Mouse (Mus musculus) cortical plate, adult 2 months (tissue): Measurements from ENCODE around the gene Emp1. TPM values are rescaled to one million over a fixed set of nuclear protein-coding genes. Genes with fewer than 3 reads are reported as not detected.

ENCODE experiments used
- H3K27ac ChIP-seq: fragments of 200-500 bp; 2 replicates; pipeline ENCODE4 v1.5.1; 2012; ENCODE audit warnings: low read length, control low read depth, inconsistent platforms; ENCODE audit not compliant: insufficient read depth
- H3K4me1 ChIP-seq: fragments of 200-500 bp; 2 replicates; pipeline ENCODE4 v1.6.1; 2011; ENCODE audit warnings: low read length; ENCODE audit not compliant: control insufficient read depth, insufficient read depth
- H3K4me3 ChIP-seq: fragments of 200-500 bp; 2 replicates; pipeline ENCODE4 v1.5.1; 2011; ENCODE audit warnings: mild to moderate bottlenecking, low read length, control low read depth; ENCODE audit not compliant: insufficient read depth
- CTCF ChIP-seq: fragments of 200-500 bp; IDR thresholded peaks from 2 replicates; pipeline ENCODE4 v1.5.1; 2011; ENCODE audit warnings: mild to moderate bottlenecking, control low read depth, low read length; ENCODE audit not compliant: insufficient read depth; ENCODE audit errors: extremely low read depth
- POLR2A ChIP-seq: fragments of 200-500 bp; IDR thresholded peaks from 2 replicates; pipeline ENCODE4 v1.6.1; 2011; ENCODE audit warnings: mild to moderate bottlenecking, low read length, control low read depth; ENCODE audit not compliant: insufficient read depth; ENCODE audit errors: extremely low read depth
- polyA plus RNA-seq: library from polyadenylated mRNA; depleted of rRNA; stranded (reverse); fragments of >200 nt; gene quantifications from 2 replicates; pipeline ENCODE4 v1.2.3, GENCODE M21; 2012

Emp1 gene
- polyA plus RNA-seq, 1 experiment = 1.7 TPM

DNA sequence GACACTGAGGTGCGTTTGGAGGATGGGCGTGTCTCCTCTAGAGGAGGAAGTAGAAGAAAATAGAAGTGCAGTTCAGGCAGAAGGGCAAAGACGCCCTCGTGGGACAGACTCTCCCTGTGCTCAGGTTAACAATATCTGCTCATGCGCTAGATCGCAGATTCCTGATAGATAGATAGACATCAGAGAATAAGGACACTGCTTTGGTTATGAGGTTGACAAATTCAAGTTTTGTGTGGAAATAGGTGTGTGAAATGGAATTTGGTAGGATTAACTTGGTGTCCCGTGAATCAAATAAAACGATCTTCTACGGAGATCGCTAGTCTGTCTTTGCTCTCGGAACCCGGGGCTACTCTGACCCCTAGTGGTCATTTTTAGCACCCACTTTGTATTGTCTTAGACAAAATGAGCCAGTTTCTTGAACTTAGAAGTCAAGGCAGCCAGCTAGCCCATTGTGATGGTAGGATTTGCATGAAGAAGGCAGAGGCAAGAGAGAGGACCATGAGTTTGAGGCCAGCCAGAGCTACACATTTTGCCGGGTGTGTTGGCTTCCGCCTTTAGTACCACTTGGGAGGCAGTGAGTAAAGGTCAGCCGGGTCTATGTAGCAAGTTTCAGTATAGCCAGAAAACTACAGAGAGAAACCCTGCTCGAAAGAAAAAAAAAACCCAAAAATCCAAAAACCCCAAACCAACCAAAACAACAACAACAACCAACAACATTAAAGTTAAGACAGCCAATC lies 15.4 kb downstream of the Emp1 start:
- no peaks in the 10 kb centered on the region for H3K4me1 ChIP-seq
- no peak overlapping the region for H3K27ac ChIP-seq
- TF ChIP-seq POLR2A = no peak
- TF ChIP-seq CTCF = peak; percentile 69
- no peak overlapping the region for H3K4me3 ChIP-seq

DNA sequence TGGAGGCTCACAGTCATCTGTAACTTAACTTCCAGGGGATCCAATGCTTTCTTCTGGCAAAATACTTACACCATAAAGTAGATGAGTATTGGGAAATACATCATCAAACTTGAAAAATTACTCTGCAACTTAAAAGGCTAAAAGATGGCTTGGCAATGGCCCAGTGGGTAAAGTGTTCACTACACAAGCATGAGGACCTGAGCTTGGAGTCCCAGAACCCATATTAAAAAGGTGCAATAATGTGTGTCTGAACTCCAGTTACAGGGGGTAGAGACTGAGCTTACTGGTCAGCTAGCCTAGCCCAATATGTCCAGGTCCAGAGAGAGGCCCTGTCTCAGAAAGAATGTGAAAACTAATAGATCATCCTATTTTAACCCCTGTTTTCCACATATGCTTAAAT lies 21.6 kb downstream of the Emp1 start:
- no peak overlapping the region for H3K4me3 ChIP-seq
- no peak overlapping the region for H3K27ac ChIP-seq
- no peaks in the 10 kb centered on the region for H3K4me1 ChIP-seq
- TF ChIP-seq CTCF = no peak
- no peak for TF ChIP-seq POLR2A

DNA sequence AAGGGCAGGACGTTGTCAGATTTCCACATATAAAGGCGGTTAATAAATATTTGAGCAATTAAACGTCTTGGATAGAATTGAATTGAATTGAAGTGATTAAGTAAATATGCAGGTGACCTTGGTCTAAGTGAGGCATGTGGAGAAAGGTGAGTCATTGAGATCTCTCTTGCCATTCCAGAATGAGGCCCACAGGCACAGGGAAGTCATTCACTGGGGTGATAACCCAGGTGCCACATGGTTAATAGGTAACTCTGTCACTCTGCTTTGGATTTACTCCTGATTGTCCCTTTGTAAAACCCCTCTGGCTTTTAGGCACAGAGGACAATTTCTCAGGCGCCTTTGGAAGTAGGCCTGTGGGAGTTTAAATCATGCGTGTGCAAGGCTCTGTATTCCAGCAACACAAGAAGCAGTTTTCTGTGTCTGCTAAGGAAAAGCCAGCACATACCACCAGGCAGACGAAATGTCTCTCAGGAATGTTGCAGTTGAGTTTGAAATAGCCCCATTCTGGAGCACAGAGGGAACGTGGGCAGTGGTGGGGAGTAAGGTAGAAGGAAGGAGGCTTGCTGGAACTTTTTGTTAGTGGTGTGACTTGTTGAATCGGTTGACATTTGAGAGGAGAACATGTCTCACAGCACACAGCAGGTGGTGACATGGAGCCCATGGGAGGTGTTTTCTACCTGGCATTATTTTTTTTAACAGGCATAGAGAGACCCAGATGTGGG lies 23.6 kb downstream of the Emp1 start:
- TF ChIP-seq POLR2A (no peak), CTCF (no peak)
- no peak overlapping the region for H3K4me3 ChIP-seq
- no peaks in the 10 kb centered on the region for H3K4me1 ChIP-seq
- 0 out of 2 replicates have a peak overlapping the region, but pooled peaks have one; percentile 51 for H3K27ac ChIP-seq

DNA sequence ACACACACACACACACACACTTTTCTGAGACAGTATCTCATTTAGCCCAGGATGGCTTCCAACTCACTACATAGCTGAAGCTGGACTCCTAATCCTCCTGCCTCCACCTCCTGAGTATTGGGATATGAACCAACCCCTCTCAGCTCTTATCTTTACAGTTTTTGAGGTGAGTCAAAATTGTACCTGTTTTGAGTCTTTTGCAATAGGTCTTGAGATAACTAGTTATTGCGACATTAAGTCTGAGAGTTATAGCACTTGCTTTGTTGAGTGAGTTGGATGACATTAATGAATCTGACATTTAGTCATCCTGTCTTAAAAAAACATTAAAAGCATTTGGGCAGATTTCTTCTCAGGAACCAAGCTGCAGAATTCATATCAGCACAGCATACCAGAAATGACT lies 25.3 kb downstream of the Emp1 start:
- H3K4me1 ChIP-seq = no peaks in the 10 kb centered on the region
- no peak overlapping the region for H3K4me3 ChIP-seq
- TF ChIP-seq CTCF (no peak), POLR2A (no peak)
- no peak overlapping the region for H3K27ac ChIP-seq

GRCm38 (mm10) chr6:135388711-135389110 lies 26.4 kb downstream of the Emp1 start:
- Histone ChIP-seq H3K27ac (no peak overlapping the region), H3K4me3 (no peak overlapping the region), H3K4me1 (no peaks in the 10 kb centered on the region)
- no peak for TF ChIP-seq POLR2A
- TF ChIP-seq CTCF = no peak

GRCm38 (mm10) chr6:135390398-135390797 lies 28.1 kb downstream of the Emp1 start:
- TF ChIP-seq CTCF (no peak), POLR2A (no peak)
- Histone ChIP-seq H3K27ac (no peak overlapping the region), H3K4me3 (no peak overlapping the region), H3K4me1 (no peaks in the 10 kb centered on the region)

DNA sequence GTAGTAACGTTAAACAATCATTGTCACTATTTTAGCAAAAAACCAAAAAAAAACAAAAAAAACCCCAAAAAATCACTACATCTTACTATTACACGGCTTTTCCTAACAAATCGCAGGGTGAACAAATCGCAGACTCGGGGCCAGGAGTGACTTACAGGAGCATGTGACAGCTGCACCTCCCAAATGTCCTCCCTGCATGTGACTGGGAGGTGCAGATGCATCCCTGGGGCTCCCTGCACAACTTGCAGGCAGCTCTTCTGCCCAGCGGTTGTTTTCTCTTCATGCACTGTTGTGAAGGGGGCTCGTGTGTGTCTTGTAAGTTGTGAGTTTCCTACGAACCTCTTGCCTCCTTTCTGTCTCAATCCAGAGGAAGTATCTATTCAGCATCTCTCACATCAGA lies 33.0 kb downstream of the Emp1 start:
- no peak overlapping the region for H3K4me3 ChIP-seq
- no peaks in the 10 kb centered on the region; the same call in 1 of the 2 replicates for H3K4me1 ChIP-seq
- TF ChIP-seq POLR2A = no peak
- TF ChIP-seq CTCF = no peak
- H3K27ac ChIP-seq = no peak overlapping the region

DNA sequence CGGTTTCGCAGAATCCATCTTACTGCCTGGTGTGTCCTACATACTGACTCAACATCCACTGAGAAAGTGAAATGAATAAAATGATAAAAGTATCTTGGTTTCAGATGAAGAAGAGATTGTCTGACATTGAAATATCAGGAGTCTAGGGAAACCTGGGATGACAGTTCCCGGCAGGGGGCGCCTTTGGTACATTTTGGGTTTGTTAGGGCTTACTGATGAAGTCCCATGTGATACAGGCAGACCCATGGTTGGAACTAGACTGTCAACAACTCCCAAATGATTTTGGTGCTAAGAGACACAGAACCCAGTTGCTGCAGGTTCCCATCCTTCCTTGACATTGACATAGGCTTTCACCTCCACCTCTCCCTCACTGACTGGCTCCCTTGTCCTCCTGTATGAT lies 34.7 kb downstream of the Emp1 start:
- no peak for TF ChIP-seq POLR2A
- no peak for TF ChIP-seq CTCF
- H3K4me3 ChIP-seq = no peak overlapping the region
- H3K4me1 ChIP-seq = no peaks in the 10 kb centered on the region; the same call in 1 of the 2 replicates
- no peak overlapping the region for H3K27ac ChIP-seq

- TF ChIP-seq CTCF (no peak), POLR2A (no peak)
Observed at GRCm38 (mm10) chr6:135397788-135398187, 35.4 kb downstream of the Emp1 start.

DNA sequence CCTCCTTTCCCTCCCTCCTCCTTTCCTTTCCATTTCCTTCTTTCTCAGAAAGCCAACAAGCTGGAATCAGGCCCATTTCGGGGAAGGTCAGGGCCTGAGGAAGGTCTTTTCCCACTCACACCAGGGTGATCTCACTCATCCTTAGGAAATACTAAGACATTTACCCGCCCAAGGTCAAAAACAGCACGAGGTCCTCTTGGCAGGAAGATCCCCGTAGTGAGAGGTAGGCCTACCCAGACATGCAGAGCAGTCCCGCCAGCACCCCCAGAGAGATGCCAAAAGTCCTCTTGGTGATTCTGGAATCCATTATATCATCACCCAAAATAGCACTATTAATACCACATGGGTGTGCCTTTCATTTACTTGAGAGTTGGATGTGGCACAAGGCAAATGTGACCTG lies 36.5 kb downstream of the Emp1 start:
- TF ChIP-seq POLR2A = no peak
- no peak for TF ChIP-seq CTCF
- no peak overlapping the region for H3K4me3 ChIP-seq
- no peaks in the 10 kb centered on the region; the same call in 1 of the 2 replicates for H3K4me1 ChIP-seq
- H3K27ac ChIP-seq = no peak overlapping the region

More at GRCm38 (mm10) chr6:135397788-135398187, 35.4 kb downstream of the Emp1 start:
- no peak overlapping the region for H3K4me3 ChIP-seq
- no peaks in the 10 kb centered on the region; the same call in 1 of the 2 replicates for H3K4me1 ChIP-seq
- no peak overlapping the region for H3K27ac ChIP-seq
